Mouse (Mus musculus) liver, embryonic 11.5 days (tissue): ENCODE results near the gene Aldh4a1. TPM values are rescaled to one million over a fixed set of nuclear protein-coding genes. Genes with fewer than 3 reads are reported as not detected.
A peak's percentile ranks its signal among the peaks of the same experiment; 100 is the strongest.

Source experiments
- ATAC-seq: fragments of 200-750 bp; cut with Nextera tagmentation; replicated peaks from 2 replicates; pipeline ENCODE4 v1.8.0; 2017; ENCODE audit warnings: moderate number of reproducible peaks, mild to moderate bottlenecking, moderate TSS enrichment, moderate library complexity; ENCODE audit not compliant: low FRiP score
- DNase-seq: peaks from one replicate; pipeline ENCODE4 v3.0.0-alpha.2; 2017; ENCODE audit warnings: low spot score
- H3K27ac ChIP-seq: fragments of 300-500 bp; sonication (generic); 2 replicates; pipeline ENCODE4 v1.5.1; 2014; ENCODE audit warnings: mild to moderate bottlenecking, low read depth, low read length, control low read depth
- H3K27me3 ChIP-seq: fragments of 300-500 bp; sonication (generic); replicated peaks from 2 replicates; pipeline ENCODE4 v1.6.1; 2014; ENCODE audit warnings: low read length, mixed read lengths; ENCODE audit not compliant: control insufficient read depth, insufficient read depth
- H3K36me3 ChIP-seq: fragments of 300-500 bp; sonication (generic); 2 replicates; pipeline ENCODE4 v1.6.1; 2014; ENCODE audit warnings: mild to moderate bottlenecking, low read length, moderate library complexity, mixed read lengths; ENCODE audit not compliant: control insufficient read depth, insufficient read depth
- H3K4me1 ChIP-seq: fragments of 300-500 bp; sonication (generic); replicated peaks from 2 replicates; pipeline ENCODE4 v1.6.1; 2014; ENCODE audit warnings: low read length, mixed read lengths; ENCODE audit not compliant: control insufficient read depth, insufficient read depth
- H3K4me2 ChIP-seq: fragments of 300-500 bp; sonication (generic); 2 replicates; pipeline ENCODE4 v1.6.1; 2014; ENCODE audit warnings: mild to moderate bottlenecking, control low read depth, moderate library complexity
- H3K4me3 ChIP-seq: fragments of 300-500 bp; sonication (generic); 2 replicates; pipeline ENCODE4 v1.5.1; 2014; ENCODE audit warnings: low read depth, low read length, control low read depth
- H3K9ac ChIP-seq: fragments of 300-500 bp; sonication (generic); 2 replicates; pipeline ENCODE4 v1.6.1; 2014; ENCODE audit warnings: low read depth, low read length, control low read depth
- H3K9me3 ChIP-seq: fragments of 300-500 bp; sonication (generic); 2 replicates; pipeline ENCODE4 v1.6.1; 2016; ENCODE audit warnings: low read length, inconsistent platforms, mixed read lengths; ENCODE audit not compliant: control insufficient read depth
- WGBS: fragments of 180-500 bp; shearing (Covaris S2); extraction: QIAGEN DNeasy Blood & Tissue Kit; methylation state at CpG from one replicate; pipeline ENCODE4 v1.1.7; 2014; 5-methylcytosine and 5-hydroxymethylcytosine counted together
- polyA plus RNA-seq: library from polyadenylated mRNA; unstranded; fragments of >200 nt; fragmentation: Nextera tagmentation; extraction: Ambion mirVana; gene quantifications from 2 replicates; pipeline ENCODE4 v1.2.1, GENCODE M21; 2014

The Aldh4a1 gene
- polyA plus RNA-seq, 1 experiment from 2014 or later, result 45.2 TPM

DNA sequence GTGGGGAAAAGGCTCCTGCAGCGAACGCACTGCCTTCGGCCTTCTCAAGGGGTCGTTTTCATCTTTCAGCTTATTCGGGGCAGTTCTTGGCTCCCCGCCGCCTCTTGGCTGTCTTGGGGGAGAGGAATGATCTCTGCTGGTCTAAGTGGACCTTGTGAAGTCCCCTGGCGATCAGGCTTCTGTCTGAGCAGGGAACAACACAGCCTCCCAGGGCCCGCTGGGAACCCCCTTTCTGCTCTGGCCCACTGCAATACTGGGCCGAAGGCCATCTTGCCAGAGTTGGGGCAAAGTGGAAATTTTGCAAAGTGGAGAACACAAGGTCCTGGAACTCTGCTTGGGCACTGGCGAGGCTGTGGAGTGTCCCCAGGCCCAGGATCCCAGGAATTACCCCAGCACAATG, 38.0 kb upstream of the Aldh4a1 start:
- Histone ChIP-seq H3K27ac (no peak overlapping the region), H3K36me3 (no peaks in the 10 kb centered on the region), H3K4me3 (no peak overlapping the region), H3K9ac (no peak overlapping the region), H3K4me1 (peaks cover 65% of the 10 kb centered on the region), H3K9me3 (no peaks in the 10 kb centered on the region), H3K4me2 (no peak overlapping the region), H3K27me3 (no peaks in the 10 kb centered on the region; the same call in 1 of the 2 replicates)
- ATAC-seq, result no peak
- WGBS, result 85% methylated on average over 11 of the region's 11 CpGs
- DNase-seq, result no peak

DNA sequence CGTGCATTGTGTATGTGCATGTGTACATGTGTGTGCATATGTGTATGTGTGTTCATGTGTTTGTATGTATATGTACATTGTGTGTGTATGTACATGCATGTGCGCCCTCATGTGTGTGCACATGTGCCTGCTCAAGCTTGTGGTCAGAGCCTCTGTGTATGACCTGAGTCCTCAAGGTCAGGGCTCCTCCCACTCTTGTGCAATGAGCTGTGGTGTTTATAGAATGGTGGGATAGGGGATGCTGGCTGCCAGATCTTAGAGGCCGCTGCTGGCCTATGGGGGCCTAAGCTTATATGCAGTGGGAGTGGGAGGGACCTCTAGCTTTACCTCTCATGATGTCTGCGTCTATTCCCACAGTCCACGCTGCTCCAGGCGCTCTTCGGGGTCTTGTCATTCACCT, 37.0 kb upstream of the Aldh4a1 start:
- ATAC-seq, result 0 out of 2 replicates have a peak, but pooled peaks have one; percentile 52
- Histone ChIP-seq H3K4me2 (no peak overlapping the region), H3K36me3 (no peaks in the 10 kb centered on the region), H3K9ac (no peak overlapping the region), H3K4me1 (peaks cover 55% of the 10 kb centered on the region), H3K9me3 (no peaks in the 10 kb centered on the region), H3K27ac (no peak overlapping the region), H3K27me3 (no peaks in the 10 kb centered on the region; the same call in 1 of the 2 replicates), H3K4me3 (no peak overlapping the region)
- no peak for DNase-seq
- 73% methylated on average over 7 of the region's 7 CpGs for WGBS

- H3K4me1 ChIP-seq, result peaks cover 39% of the 10 kb centered on the region
- no peak for ATAC-seq
- no peak for DNase-seq
Measured at GRCm38 (mm10) chr4:139587370-139587769, 35.3 kb upstream of the Aldh4a1 start.

DNA sequence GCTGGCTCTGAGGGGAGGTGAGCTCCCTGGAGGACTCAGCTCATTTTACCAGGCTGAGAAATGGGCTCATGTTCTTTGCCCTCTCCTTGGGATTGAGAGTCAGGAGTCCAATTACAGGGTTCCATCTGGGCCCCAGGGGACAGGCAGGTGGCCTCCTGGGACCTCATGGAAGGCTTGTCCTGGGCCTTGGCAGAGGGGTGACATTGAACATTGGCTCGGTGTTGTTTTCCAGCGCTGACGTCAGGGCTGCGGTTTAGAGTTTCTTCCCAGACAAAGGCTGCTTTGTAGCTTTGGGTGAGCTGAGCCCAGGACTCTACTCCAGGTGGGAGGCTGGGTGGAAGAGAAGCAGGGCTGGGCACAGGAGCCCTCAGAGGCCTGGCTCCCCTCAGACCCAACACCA, 34.9 kb upstream of the Aldh4a1 start:
- Histone ChIP-seq H3K9me3 (no peaks in the 10 kb centered on the region), H3K27me3 (no peaks in the 10 kb centered on the region), H3K4me3 (no peak overlapping the region), H3K4me1 (peaks cover 36% of the 10 kb centered on the region), H3K4me2 (no peak overlapping the region), H3K9ac (no peak overlapping the region), H3K27ac (no peak overlapping the region), H3K36me3 (no peaks in the 10 kb centered on the region)
- no peak for ATAC-seq
- DNase-seq, result no peak
- WGBS, result 90% methylated on average over 4 of the region's 4 CpGs

More at GRCm38 (mm10) chr4:139587370-139587769, 35.3 kb upstream of the Aldh4a1 start:
- Histone ChIP-seq H3K9me3 (no peaks in the 10 kb centered on the region), H3K9ac (no peak overlapping the region), H3K36me3 (no peaks in the 10 kb centered on the region), H3K4me2 (no peak overlapping the region), H3K4me3 (no peak overlapping the region), H3K27ac (no peak overlapping the region), H3K27me3 (no peaks in the 10 kb centered on the region)
- WGBS, result 68% methylated on average over 4 of the region's 4 CpGs

GRCm38 (mm10) chr4:139589351-139590027, 33.2 kb upstream of the Aldh4a1 start:
- no peak overlapping the region for H3K4me3 ChIP-seq
- no peaks in the 10 kb centered on the region for H3K27me3 ChIP-seq
- H3K9me3 ChIP-seq, result no peaks in the 10 kb centered on the region
- ATAC-seq (no peak), DNase-seq (no peak)
- peaks cover 26% of the 10 kb centered on the region for H3K4me1 ChIP-seq
- no peak overlapping the region for H3K9ac ChIP-seq
- no peak overlapping the region for H3K27ac ChIP-seq
- no peak overlapping the region for H3K4me2 ChIP-seq
- no peaks in the 10 kb centered on the region for H3K36me3 ChIP-seq
- 68% methylated on average over 5 of the region's 5 CpGs for WGBS

DNA sequence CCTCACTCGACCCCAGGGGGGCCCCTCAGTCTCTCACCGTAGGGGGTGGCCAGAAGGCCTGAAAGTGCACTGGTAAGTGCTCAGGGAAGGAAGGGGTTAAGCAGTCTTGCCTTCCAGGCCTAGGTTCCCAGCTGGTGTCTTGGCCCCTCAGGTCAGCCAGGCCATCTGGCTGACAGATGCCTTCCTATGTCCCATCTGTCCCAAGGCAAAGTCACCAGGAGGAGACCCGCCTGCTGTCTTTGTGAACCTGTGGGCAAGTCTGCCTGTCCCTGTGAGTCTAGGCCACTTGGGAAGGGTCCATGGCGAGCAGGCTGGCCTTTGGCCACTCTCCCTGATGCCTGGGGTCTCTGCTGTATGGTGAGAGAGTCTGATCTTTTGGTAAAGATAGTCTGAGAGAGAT, 32.2 kb upstream of the Aldh4a1 start:
- peaks cover 21% of the 10 kb centered on the region for H3K4me1 ChIP-seq
- ATAC-seq (no peak), DNase-seq (no peak)
- 61% methylated on average over 4 of the region's 4 CpGs for WGBS
- no peak overlapping the region for H3K4me3 ChIP-seq
- no peak overlapping the region for H3K4me2 ChIP-seq
- H3K27ac ChIP-seq, result no peak overlapping the region
- H3K9ac ChIP-seq, result no peak overlapping the region
- H3K36me3 ChIP-seq, result no peaks in the 10 kb centered on the region
- H3K9me3 ChIP-seq, result no peaks in the 10 kb centered on the region
- no peaks in the 10 kb centered on the region for H3K27me3 ChIP-seq

- Histone ChIP-seq H3K4me2 (no peak overlapping the region), H3K4me1 (peaks cover 26% of the 10 kb centered on the region), H3K4me3 (no peak overlapping the region), H3K27me3 (peaks cover 5% of the 10 kb centered on the region; the same call in 1 of the 2 replicates), H3K27ac (no peak overlapping the region), H3K9ac (no peak overlapping the region), H3K36me3 (no peaks in the 10 kb centered on the region), H3K9me3 (no peaks in the 10 kb centered on the region)
- DNase-seq (no peak), ATAC-seq (no peak)
- WGBS, result 81% methylated on average over 7 of the region's 7 CpGs
Measured at GRCm38 (mm10) chr4:139592895-139593294, 29.8 kb upstream of the Aldh4a1 start.

DNA sequence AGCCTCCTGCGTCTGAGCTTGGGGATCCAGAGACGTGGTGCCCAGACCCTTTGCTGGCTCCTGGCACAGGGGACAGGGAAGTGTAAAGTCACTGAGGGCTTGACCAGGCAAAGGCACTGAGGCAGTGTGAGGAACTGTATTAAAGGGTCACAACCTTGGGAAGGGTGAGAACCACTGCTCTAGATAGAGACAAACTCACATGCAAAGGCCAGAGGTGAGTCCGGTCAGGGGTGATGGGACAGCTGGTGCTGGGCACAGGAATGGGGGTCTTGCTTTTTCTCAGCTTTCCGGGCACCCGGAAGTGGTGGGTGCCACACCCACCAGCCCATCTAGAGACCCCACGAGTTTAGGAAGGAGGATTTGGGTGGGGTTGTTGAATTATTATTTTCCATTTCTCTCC, 29.3 kb upstream of the Aldh4a1 start:
- ATAC-seq (no peak), DNase-seq (no peak)
- Histone ChIP-seq H3K9ac (no peak overlapping the region), H3K36me3 (no peaks in the 10 kb centered on the region), H3K9me3 (no peaks in the 10 kb centered on the region), H3K27me3 (peaks cover 7% of the 10 kb centered on the region; the same call in 1 of the 2 replicates), H3K4me1 (peaks cover 31% of the 10 kb centered on the region), H3K4me3 (no peak overlapping the region), H3K27ac (no peak overlapping the region), H3K4me2 (no peak overlapping the region)
- WGBS, result 72% methylated on average over 6 of the region's 6 CpGs

- no peak for ATAC-seq
- H3K27ac ChIP-seq, result no peak overlapping the region
- 60% methylated on average over 3 of the region's 3 CpGs for WGBS
- H3K36me3 ChIP-seq, result no peaks in the 10 kb centered on the region
- no peak overlapping the region for H3K4me2 ChIP-seq
- peaks cover 7% of the 10 kb centered on the region for H3K27me3 ChIP-seq
- H3K4me1 ChIP-seq, result peaks cover 38% of the 10 kb centered on the region
- H3K4me3 ChIP-seq, result no peak overlapping the region
- no peak overlapping the region for H3K9ac ChIP-seq
- no peak for DNase-seq
- no peaks in the 10 kb centered on the region for H3K9me3 ChIP-seq
Measured at GRCm38 (mm10) chr4:139594062-139594461, 28.6 kb upstream of the Aldh4a1 start.
